Mouse (Mus musculus) hindbrain, embryonic 11.5 days (tissue): ENCODE measurements at regions not wholly inside any gene's neighbourhood (a gene's known extent, or its start where the extent isn't known, plus 50 kb on each side); places are given as distances from the start of the nearest gene placed in this dataset.

Experiments used
- ATAC-seq: fragments of 200-750 bp; cut with Nextera tagmentation; 2 replicates; pipeline ENCODE4 v1.8.0; 2017; ENCODE audit warnings: mild to moderate bottlenecking, moderate TSS enrichment, moderate library complexity; ENCODE audit not compliant: low FRiP score
- DNase-seq: peaks from one replicate; pipeline ENCODE4 v3.0.0-alpha.2; 2015; ENCODE audit warnings: low spot score
- H3K27ac ChIP-seq: fragments of 300-500 bp; sonication (generic); 2 replicates; pipeline ENCODE4 v1.5.1; 2014; ENCODE audit warnings: mild to moderate bottlenecking, low read depth, low read length
- H3K27me3 ChIP-seq: fragments of 300-500 bp; sonication (generic); 2 replicates; pipeline ENCODE4 v1.6.1; 2014; ENCODE audit warnings: mild to moderate bottlenecking, low read length, moderate library complexity, mixed read lengths; ENCODE audit not compliant: control insufficient read depth, insufficient read depth
- H3K36me3 ChIP-seq: fragments of 300-500 bp; sonication (generic); 2 replicates; pipeline ENCODE4 v1.6.1; 2014; ENCODE audit warnings: mild to moderate bottlenecking, low read length, moderate library complexity, mixed read lengths; ENCODE audit not compliant: control insufficient read depth, insufficient read depth
- H3K4me1 ChIP-seq: fragments of 300-500 bp; sonication (generic); replicated peaks from 2 replicates; pipeline ENCODE4 v1.6.1; 2014; ENCODE audit warnings: low read length, mixed read lengths; ENCODE audit not compliant: control insufficient read depth, insufficient read depth
- H3K4me2 ChIP-seq: fragments of 300-500 bp; sonication (generic); replicated peaks from 2 replicates; pipeline ENCODE4 v1.6.1; 2014; ENCODE audit warnings: mild to moderate bottlenecking, low read depth, low read length
- H3K4me3 ChIP-seq: fragments of 300-500 bp; sonication (generic); 2 replicates; pipeline ENCODE4 v1.5.1; 2014; ENCODE audit warnings: low read depth, low read length
- H3K9ac ChIP-seq: fragments of 300-500 bp; sonication (generic); 2 replicates; pipeline ENCODE4 v1.6.1; 2014; ENCODE audit warnings: low read depth, low read length
- H3K9me3 ChIP-seq: fragments of 300-500 bp; sonication (generic); 2 replicates; pipeline ENCODE4 v1.6.1; 2016; ENCODE audit warnings: low read length; ENCODE audit not compliant: control insufficient read depth
- WGBS: fragments of 180-500 bp; shearing (Covaris S2); extraction: QIAGEN DNeasy Blood & Tissue Kit; methylation state at CpG from one replicate; pipeline ENCODE4 v1.1.7; 2014; 5-methylcytosine and 5-hydroxymethylcytosine counted together

DNA sequence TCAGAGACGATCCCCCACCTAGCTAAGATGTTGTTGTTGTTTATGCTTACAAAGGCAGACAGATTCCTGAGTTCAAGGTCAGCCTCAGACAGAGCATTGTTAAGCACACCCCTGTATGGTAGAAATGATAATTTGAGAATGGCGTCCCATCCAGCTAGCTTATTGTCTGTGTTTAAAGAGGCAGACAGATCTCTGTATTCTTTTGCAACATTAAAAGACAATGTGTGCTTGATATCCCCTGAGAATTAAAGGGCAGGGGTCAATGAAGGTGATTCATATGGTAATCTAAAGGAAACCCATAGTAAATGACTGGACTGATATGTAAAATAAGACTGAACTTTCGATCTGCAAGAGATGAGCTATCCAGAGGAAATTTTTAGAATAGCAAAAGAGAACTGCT is 883.5 kb downstream of the Basp1 start:
- DNase-seq (no peak), ATAC-seq (no peak)
- 75% methylated on average over 3 of the region's 3 CpGs for WGBS

DNA sequence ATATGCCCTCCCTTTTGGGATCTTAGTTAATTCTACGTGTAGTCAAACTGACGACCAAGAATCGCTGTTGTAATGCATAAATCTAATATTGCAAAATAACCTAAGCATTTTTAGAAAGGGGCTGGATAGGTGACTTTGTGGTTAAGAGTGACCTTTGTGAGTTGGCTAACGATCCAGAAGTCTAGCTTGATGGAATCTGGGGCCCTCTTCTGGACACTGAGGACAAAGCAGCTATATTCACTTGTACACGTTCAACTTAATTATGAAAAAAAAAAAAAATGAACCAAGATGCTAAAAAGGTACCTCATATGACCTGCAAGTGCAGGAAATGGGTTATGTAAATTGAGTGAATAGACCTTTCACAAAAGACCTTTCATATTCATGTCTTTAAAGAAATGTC is 886.2 kb downstream of the Basp1 start:
- Histone ChIP-seq H3K9ac (no peak overlapping the region), H3K27ac (no peak overlapping the region), H3K9me3 (no peaks in the 10 kb centered on the region), H3K36me3 (no peaks in the 10 kb centered on the region), H3K4me1 (no peaks in the 10 kb centered on the region), H3K4me3 (no peak overlapping the region), H3K4me2 (no peak overlapping the region), H3K27me3 (no peaks in the 10 kb centered on the region)
- DNase-seq (no peak), ATAC-seq (no peak)
- WGBS, result 72% methylated on average over 5 of the region's 5 CpGs

More for the DNA sequence above, 883.5 kb downstream of the Basp1 start:
- no peaks in the 10 kb centered on the region for H3K9me3 ChIP-seq
- H3K4me1 ChIP-seq, result no peaks in the 10 kb centered on the region
- H3K4me3 ChIP-seq, result no peak overlapping the region
- no peaks in the 10 kb centered on the region for H3K36me3 ChIP-seq
- no peaks in the 10 kb centered on the region for H3K27me3 ChIP-seq
- H3K9ac ChIP-seq, result no peak overlapping the region
- H3K4me2 ChIP-seq, result no peak overlapping the region
- H3K27ac ChIP-seq, result no peak overlapping the region

DNA sequence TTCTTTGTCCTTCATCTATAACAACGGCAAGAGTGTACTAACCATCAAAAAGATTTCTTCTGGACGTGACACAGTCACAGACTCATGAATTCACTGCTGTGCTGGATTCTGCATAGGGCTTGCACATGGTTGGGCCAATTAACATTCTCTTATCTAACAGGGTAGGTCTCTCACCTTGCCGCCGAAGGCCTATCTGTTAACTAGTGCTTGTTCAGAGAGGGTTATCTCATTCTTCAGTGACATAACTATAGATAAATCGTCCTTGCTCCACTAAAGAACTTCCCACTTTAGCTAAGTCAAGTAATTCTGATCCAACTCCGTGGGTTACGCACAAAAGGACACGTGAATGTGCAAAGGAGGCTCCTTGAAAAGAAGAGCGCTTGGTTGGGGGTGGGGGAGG is 899.6 kb downstream of the Basp1 start:
- WGBS, result 88% methylated on average over 9 of the region's 9 CpGs
- no peak overlapping the region for H3K9ac ChIP-seq
- no peak for ATAC-seq
- H3K27me3 ChIP-seq, result no peaks in the 10 kb centered on the region
- no peak for DNase-seq
- H3K4me2 ChIP-seq, result no peak overlapping the region
- no peaks in the 10 kb centered on the region for H3K36me3 ChIP-seq
- H3K4me3 ChIP-seq, result no peak overlapping the region
- no peak overlapping the region for H3K27ac ChIP-seq
- no peaks in the 10 kb centered on the region for H3K4me1 ChIP-seq
- H3K9me3 ChIP-seq, result no peaks in the 10 kb centered on the region

DNA sequence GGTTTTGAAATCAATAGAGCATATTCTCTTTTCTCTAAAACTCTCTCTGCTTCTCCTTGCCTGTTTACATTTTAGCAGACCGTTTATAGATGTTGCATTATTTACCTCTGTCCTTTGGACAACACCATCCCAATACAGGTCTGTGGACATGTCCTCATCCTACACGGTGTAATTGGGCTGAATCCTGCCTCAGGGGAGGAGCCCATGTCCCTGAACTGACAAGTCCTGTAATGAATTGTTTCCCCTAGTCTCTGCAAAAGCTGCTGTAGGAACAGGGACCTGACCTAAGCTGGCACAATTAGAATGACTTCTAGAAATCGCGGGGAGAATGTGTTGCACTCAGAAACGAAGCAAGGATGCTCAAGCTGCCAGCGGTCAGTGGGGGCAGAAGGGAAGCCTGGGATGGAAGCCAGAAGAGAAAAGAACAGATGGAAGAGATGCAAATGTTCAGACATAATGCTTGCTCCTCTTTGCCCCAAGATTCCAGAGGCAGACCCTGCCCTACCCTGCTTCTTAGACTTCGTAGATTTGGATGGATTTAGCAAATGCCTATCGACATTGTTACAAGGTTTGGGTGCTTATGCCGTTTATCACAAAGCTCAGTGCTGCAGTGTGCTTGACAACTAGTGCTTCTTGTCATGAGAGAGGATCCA is 911.5 kb downstream of the Basp1 start:
- H3K27me3 ChIP-seq, result no peaks in the 10 kb centered on the region
- no peaks in the 10 kb centered on the region for H3K4me1 ChIP-seq
- ATAC-seq (no peak), DNase-seq (no peak)
- no peaks in the 10 kb centered on the region for H3K9me3 ChIP-seq
- H3K36me3 ChIP-seq, result no peaks in the 10 kb centered on the region
- no peak overlapping the region for H3K9ac ChIP-seq
- 85% methylated on average over 9 of the region's 9 CpGs for WGBS
- H3K27ac ChIP-seq, result no peak overlapping the region
- no peak overlapping the region for H3K4me3 ChIP-seq
- H3K4me2 ChIP-seq, result no peak overlapping the region

DNA sequence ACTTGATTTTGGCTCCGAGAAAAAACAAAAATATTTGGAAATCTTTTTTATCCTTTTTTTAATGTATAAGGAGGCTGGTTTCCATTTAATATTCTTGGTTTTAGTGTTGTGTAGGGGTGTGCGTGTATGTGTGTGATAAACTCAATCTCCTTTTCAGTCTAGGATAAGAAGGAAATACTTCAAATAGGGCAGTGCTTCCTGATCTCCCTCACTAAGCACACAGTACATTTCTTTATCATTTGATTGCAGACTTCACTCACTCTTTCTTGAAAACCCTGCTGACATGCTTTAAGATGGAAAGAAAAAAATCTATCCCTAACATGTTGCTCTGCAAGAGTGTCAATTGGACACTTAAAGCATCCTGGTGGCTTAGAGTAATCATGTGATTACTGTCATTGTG is 927.3 kb downstream of the Basp1 start:
- ATAC-seq (no peak), DNase-seq (no peak)
- Histone ChIP-seq H3K4me1 (no peaks in the 10 kb centered on the region), H3K36me3 (no peaks in the 10 kb centered on the region), H3K27me3 (no peaks in the 10 kb centered on the region), H3K9me3 (no peaks in the 10 kb centered on the region), H3K27ac (no peak overlapping the region), H3K4me2 (no peak overlapping the region), H3K4me3 (no peak overlapping the region), H3K9ac (no peak overlapping the region)
- WGBS, result 87% methylated on average over 2 of the region's 2 CpGs

DNA sequence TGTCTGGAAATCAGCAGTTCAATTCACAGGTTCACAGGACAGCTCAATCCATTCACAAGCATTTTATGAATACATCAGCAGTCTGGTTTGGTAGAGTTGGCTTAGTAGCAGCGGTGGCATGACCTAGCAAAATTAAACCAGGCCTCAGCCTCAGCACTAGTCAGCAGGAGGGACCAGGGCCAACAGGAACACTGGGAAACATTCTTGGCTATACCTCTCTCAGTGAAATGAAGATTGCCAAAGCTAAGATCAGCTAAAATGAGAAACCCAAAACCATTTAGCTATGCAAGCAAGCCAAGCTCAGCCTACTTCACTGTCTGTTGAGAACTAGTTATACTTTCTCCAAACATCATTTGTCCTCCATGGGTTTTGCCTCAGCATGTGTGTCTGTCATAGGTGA is 945.3 kb downstream of the Basp1 start:
- no peak overlapping the region for H3K27ac ChIP-seq
- H3K4me3 ChIP-seq, result no peak overlapping the region
- H3K4me2 ChIP-seq, result no peak overlapping the region
- DNase-seq, result no peak
- ATAC-seq, result no peak
- 77% methylated on average over 1 of the region's 1 CpGs for WGBS
- H3K9me3 ChIP-seq, result no peaks in the 10 kb centered on the region
- no peaks in the 10 kb centered on the region for H3K4me1 ChIP-seq
- no peak overlapping the region for H3K9ac ChIP-seq
- H3K27me3 ChIP-seq, result no peaks in the 10 kb centered on the region
- H3K36me3 ChIP-seq, result no peaks in the 10 kb centered on the region

DNA sequence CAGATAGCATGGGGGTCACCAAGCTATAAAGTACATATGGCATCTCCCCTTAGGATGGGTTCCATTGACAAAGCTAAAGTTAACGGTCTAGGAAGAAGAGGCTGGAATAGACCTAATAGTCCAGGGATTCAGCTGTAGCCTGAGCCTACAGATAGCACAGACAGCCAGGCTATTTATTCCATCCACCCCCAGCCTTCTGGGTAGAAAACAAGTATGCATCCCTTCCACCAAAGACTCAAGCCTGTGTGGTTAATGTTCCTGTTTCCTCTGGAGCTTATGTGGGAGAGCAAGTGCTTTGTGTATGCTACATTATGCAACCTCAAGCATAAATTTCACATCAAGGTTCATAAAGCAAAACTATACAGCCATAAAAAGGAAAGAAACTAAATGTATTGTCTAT is 955.8 kb downstream of the Basp1 start:
- no peak overlapping the region for H3K9ac ChIP-seq
- H3K4me1 ChIP-seq, result no peaks in the 10 kb centered on the region
- ATAC-seq (no peak), DNase-seq (no peak)
- H3K36me3 ChIP-seq, result no peaks in the 10 kb centered on the region
- H3K27me3 ChIP-seq, result no peaks in the 10 kb centered on the region
- no peak overlapping the region for H3K4me3 ChIP-seq
- no peak overlapping the region for H3K4me2 ChIP-seq
- no peak overlapping the region for H3K27ac ChIP-seq
- 91% methylated on average over 1 of the region's 1 CpGs for WGBS
- H3K9me3 ChIP-seq, result no peaks in the 10 kb centered on the region

DNA sequence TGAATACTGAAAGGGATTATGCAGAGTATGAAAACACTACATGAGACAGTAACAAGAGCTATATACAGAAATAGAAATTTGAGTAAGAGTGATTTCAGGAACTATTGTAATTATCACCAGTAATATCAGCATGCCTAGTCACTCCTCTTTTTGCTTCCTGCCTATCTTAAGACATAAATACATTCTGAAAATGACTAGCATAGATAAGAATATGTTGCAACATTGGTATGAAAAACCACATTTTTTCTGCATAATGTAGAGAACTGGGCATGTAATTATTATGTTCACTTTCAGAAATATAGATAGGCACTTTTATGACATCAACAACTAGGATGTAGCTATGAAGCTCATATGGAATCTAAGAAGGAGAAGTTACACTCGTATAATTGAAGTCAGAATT is 980.5 kb downstream of the Basp1 start:
- no peaks in the 10 kb centered on the region for H3K4me1 ChIP-seq
- no peak overlapping the region for H3K4me2 ChIP-seq
- ATAC-seq (no peak), DNase-seq (no peak)
- no peak overlapping the region for H3K27ac ChIP-seq
- 85% methylated on average over 1 of the region's 1 CpGs for WGBS
- H3K9me3 ChIP-seq, result no peaks in the 10 kb centered on the region
- H3K9ac ChIP-seq, result no peak overlapping the region
- no peaks in the 10 kb centered on the region for H3K36me3 ChIP-seq
- H3K27me3 ChIP-seq, result no peaks in the 10 kb centered on the region
- no peak overlapping the region for H3K4me3 ChIP-seq

DNA sequence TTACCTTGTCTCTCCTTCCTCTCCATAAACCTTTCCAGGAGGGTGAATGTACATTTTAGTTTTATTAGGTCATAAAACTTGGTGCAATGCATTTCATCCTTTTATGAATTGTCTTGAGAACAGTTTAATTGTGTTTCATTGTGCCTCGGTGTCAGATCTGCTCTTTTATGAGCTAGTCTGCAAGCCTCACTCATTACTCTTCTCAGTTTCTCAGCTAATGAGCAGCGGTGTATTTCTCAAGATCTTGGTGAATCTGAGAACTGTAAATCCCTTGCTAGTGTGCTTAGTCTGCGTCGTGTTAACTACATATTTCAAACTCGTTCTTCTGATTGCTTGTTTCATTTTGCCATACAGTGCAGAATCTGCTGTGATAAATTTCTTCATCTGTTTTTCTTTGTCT is 984.4 kb downstream of the Basp1 start:
- Histone ChIP-seq H3K4me1 (no peaks in the 10 kb centered on the region), H3K27ac (no peak overlapping the region), H3K9ac (no peak overlapping the region), H3K4me2 (no peak overlapping the region), H3K36me3 (no peaks in the 10 kb centered on the region), H3K4me3 (no peak overlapping the region), H3K9me3 (no peaks in the 10 kb centered on the region), H3K27me3 (no peaks in the 10 kb centered on the region)
- 90% methylated on average over 5 of the region's 5 CpGs for WGBS
- DNase-seq (no peak), ATAC-seq (no peak)
